Mouse (Mus musculus) adrenal gland, adult (tissue): Measurements from ENCODE around the gene Ybx3.
A peak's percentile ranks its signal among the peaks of the same experiment; 100 is the strongest.

ENCODE experiments used
- DNase-seq, 2 experiments: peaks; one replicate each; pipeline ENCODE4 v3.0.0; 2022 to 2023; ENCODE audit warnings: low spot score in 1 of 2; ENCODE audit not compliant: inconsistent age in 2 of 2

Gene Ybx3

DNA sequence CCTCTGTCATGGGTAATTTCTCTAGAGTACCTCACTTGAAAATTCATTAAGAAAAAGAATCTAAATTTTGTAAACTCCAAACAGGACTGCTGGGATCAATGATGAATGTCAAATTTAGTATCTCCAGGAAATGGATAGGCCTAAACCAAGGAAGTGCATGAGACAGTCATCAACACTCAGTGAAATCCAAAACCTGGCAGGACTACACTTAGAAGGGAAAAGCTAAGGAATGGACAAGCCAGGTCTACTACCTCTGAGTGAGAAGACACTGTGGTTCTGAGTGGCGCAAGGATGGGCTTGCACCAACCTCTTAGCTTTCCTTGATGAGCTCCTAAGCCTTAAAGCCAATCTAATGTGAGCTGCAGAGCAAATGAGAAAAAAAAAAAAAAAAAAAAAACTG, 2.8 kb downstream of the Ybx3 start:
- DNase-seq, result no peak

- peak in 1 of 2 experiments; percentile 61 for DNase-seq
These were observed 4.5 kb downstream of the Ybx3 start for GRCm38 (mm10) chr6:131383713-131384330.

DNA sequence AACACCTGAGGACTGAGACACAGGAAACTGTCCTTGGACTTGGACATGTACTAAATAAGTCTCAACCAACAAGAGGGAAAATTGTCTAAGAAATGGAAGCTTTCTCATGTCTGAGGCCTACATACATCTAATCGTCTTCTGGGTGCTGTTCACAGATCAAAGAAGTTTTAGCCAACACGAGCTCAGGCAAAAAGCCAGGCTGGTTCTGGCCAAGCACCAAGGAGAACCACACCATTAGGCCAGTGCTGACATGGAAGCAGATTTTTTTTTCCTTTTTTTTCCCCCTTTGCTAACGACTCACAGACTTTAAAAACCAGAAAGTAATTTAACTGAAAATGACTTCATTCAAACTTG, 5.3 kb downstream of the Ybx3 start:
- peak in 1 of 2 experiments; percentile 72 for DNase-seq

DNA sequence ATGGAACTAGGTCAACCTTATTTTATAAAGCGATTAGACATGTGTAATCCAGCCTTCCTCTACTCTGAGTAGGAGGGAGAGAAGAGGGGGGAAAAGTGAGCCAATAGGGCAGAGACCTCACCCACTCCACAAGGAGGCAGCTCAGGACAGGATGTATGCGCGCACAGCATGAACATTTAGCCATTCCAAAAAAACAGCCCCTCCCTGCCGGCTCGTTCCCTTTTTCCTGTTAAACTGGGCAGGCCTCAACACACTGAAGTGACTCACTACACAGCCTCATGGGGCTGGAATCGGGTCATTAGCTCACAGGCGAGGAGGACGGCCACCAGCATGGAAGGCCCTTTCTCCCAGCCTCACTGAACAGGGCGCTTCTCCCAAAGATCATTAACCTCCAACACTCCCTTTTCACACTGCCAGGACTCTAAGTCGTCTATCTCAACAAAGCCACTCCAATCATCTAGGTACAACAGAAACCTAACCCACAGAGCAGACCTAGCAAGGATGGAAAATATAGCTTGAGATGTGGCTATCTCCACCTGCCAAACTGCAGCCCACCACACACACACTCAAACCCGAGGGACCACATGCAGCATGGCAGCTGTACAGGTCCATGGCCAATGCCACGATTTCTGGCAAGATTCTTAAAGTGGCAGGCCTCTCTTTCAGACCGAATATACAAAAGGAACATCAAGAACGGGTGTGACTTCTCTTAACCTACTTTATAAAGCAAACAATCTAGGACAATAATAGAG, 5.9 kb downstream of the Ybx3 start:
- DNase-seq, result peak; percentile 47 to 81

- DNase-seq, result peak in 1 of 2 experiments; percentile 42
These were observed 9.3 kb downstream of the Ybx3 start for GRCm38 (mm10) chr6:131378858-131379428.

- DNase-seq, result no peak
These were observed 10.9 kb downstream of the Ybx3 start for GRCm38 (mm10) chr6:131377378-131377777.

DNA sequence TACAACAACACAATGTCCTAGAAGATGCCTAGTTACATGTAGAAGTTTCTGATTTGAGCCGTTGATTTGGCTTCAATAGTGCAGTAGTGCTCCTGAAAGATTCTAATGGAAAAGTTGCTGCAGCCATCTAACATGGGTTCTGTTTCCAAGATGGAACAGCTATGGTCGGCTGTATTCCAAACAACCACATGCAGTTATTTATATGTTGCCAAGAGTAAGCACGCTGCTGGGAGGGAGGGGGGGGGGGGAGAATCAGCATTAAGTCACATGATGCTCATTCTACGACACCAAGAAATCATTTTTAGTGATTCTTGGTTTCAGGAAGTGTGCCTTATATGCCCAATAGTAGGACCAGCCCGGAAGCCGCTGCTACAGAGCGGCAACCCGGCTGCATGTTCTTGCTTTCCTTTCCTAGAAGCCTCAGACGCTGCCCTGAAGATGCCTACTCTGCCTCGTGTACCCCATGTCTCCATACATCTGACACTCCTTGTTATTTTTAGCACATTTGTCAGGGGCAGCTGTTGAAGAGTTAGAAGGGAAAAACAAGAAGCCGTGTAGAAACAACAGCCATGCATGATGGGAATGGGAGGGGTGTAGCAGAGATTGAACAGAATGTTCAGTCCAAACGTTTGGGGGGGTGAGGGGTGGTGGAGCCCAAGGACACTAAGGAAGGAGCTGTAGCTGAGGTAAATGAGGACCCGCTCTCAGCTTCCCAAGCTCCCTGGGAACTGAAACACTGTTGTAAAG, 13.5 kb downstream of the Ybx3 start:
- DNase-seq, result no peak

DNA sequence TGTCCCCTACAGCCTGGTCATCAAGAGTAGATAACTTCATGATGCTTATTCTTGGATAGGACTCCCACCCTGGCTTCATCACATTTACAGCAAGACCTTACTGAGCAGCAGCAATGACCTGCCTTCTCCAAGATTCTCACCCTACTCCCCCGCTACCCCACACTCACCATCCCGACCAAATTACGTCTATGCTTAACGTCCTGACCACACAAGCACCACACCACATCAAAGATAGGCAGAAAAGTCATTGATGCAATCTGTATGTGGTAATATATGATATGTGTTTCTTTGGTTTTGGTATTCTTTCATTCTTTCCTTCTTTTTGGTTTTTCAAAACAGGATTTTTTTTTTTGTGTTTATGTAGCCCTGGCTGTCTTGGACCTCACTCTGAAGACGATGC, 15.1 kb downstream of the Ybx3 start:
- no peak for DNase-seq

DNA sequence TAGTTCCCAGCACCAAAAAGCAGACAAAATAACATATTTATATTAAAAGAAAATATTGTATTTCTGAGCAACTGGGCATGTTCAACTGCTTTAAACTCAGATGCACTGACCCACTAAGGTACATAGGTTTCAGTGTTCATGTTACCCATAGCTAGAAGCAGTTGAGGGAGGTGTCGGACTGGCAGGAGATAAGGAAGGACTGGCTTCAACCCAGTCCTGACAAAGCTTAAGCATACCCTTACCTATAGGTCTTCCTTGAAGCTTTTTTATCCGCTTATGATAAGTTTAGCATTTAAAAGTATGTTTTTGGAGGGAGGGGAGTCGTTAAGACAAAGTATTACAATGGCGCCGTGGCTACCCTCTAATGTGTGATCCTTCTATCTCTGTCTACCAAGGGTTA, 17.5 kb downstream of the Ybx3 start:
- no peak for DNase-seq

GRCm38 (mm10) chr6:131369866-131370616, 18.2 kb downstream of the Ybx3 start:
- peak in 1 of 2 experiments; percentile 43 for DNase-seq

DNA sequence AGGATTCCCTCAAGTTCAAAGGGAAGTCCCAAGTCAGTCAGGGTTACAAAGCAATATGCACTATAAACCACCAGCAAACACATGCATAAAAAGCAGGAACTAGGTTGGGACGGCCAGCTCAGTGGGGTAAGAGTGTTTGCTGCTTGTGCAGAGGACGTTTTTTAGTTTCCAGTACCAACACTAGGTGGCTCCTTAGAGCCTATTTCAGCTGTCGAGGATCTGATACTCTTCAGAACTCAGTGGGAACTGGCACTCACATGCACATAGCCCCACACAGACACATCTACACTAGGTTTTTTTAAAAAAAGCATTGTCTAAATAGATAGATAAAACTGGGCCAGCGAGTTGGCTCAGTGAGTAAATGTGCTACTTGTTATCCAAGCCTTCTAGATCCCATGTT, 21.2 kb downstream of the Ybx3 start:
- DNase-seq, result peak in 1 of 2 experiments; percentile 71

GRCm38 (mm10) chr6:131364353-131364752, 23.9 kb downstream of the Ybx3 start:
- no peak for DNase-seq

GRCm38 (mm10) chr6:131362987-131363765, 25.1 kb downstream of the Ybx3 start:
- no peak for DNase-seq

- DNase-seq, result no peak
These were observed 27.6 kb downstream of the Ybx3 start for GRCm38 (mm10) chr6:131360693-131361092.

GRCm38 (mm10) chr6:131359543-131359942, 28.7 kb downstream of the Ybx3 start:
- DNase-seq, result no peak

DNA sequence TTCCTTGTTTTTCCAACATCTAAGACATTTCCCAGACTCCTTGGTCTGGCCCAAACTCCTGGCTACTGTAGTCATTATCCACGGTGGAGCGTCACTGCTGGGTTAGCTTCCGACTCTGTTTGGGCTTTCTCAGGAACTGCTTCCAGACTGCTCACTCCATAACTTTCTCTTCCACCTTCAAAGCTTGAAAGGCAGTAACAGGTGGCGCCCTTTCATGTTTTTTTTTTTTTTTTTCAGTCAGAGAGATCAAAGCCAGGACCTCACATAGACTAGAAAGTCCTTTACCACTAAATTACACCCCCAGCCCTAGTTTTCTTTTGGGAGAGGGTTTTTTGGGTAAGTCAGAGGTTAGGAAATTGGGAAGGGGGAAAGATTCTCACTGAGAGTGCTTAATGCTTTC, 33.4 kb downstream of the Ybx3 start:
- no peak for DNase-seq

DNA sequence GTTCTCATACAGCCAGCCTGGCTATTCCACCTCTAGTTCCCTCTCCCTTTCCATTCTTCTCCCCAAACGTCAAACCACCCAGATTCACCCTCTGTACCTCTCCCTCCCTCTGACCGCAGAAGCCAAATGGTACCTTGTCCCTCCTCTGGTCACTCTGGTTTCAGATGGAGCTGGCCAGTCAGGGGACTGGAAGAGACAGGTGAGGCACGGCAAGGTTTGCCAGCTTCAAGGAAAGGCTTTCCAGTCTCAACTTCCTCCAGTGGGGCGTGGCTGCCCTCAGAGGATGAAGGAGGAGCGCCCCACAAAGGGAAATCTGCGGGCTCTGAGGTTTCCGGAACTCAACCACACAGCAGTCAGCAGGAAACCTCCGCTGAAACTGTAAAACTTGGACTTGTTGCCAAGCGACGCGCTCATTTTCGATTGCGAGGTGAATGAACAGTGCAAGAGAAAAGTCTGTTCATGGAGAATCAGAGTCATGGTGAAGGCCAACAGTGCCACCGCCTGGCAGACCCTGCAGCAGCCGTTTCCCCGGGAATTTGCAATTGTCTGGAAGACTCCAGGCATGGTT, 34.8 kb downstream of the Ybx3 start, which contains the start of gene Styk1:
Styk1 (minus strand) TSS at position 246 of the 568 bp plus-strand sequence.
- peak; percentile 78 to 93 for DNase-seq

DNA sequence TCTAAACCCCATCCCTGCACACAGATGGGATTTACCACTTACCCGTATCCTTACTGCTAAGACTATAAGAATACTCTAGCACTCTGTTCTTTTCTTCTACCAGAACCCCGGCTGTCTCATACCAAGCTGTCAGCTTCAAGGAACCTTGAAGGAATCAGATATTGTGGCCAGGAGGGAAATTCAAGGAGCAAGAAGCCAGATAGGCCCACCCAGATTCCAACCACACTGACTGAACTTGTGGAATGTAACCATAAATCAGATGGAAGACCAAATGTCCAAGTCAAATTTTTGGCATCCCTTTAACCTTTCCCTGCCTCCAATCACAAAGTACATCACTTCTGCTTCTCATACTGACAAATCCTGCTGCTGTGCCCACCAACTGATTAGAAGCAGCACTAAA, 41.2 kb downstream of the Ybx3 start:
- DNase-seq, result no peak

- DNase-seq, result peak in 1 of 2 experiments; percentile 60
These were observed 43.9 kb downstream of the Ybx3 start for GRCm38 (mm10) chr6:131344346-131344745.

GRCm38 (mm10) chr6:131340082-131340481, 48.2 kb downstream of the Ybx3 start:
- peak in 1 of 2 experiments; percentile 37 for DNase-seq
